Mouse (Mus musculus) E14TG2a.4 (cell line): ENCODE data around the gene Clybl.

Source experiments
- CTCF ChIP-seq: conservative IDR thresholded peaks from 2 replicates; pipeline ENCODE4 v1.5.1; 2014; ENCODE audit warnings: low read length
- POU5F1 ChIP-seq: IDR thresholded peaks from 2 replicates; pipeline ENCODE4 v1.6.1; 2014; ENCODE audit warnings: low read length, borderline replicate concordance

- TF ChIP-seq CTCF (no peak), POU5F1 (no peak)
Measured at GRCm38 (mm10) chr14:122171031-122171430, 10.5 kb upstream of the Clybl start.
